Mouse (Mus musculus) small intestine, adult 2 months (tissue): ENCODE results near the gene Lhfpl2. TPM values are rescaled to one million over a fixed set of nuclear protein-coding genes. Genes with fewer than 3 reads are reported as not detected.

ENCODE experiments used
- H3K27ac ChIP-seq: fragments of 200-500 bp; 2 replicates; pipeline ENCODE4 v1.5.1; 2012; ENCODE audit warnings: low read depth, low read length, control low read depth, inconsistent platforms; ENCODE audit not compliant: insufficient read depth
- H3K27me3 ChIP-seq: fragments of 200-500 bp; 2 replicates; pipeline ENCODE4 v1.6.1; 2012; ENCODE audit warnings: mild to moderate bottlenecking, moderate library complexity, low read length, inconsistent platforms; ENCODE audit not compliant: control insufficient read depth, insufficient read depth
- H3K36me3 ChIP-seq: fragments of 200-500 bp; 2 replicates; pipeline ENCODE4 v1.6.1; 2012; ENCODE audit warnings: mild to moderate bottlenecking, low read length, control low read depth, inconsistent platforms; ENCODE audit not compliant: control insufficient read depth, insufficient read depth
- H3K4me1 ChIP-seq: fragments of 200-500 bp; 2 replicates; pipeline ENCODE4 v1.6.1; 2012; ENCODE audit warnings: low read length, inconsistent platforms, mixed read lengths; ENCODE audit not compliant: control insufficient read depth, insufficient read depth, insufficient read length
- H3K4me3 ChIP-seq: fragments of 200-500 bp; 2 replicates; pipeline ENCODE4 v1.5.1; 2012; ENCODE audit warnings: low read depth, mild to moderate bottlenecking, control low read depth, inconsistent platforms, low read length, moderate library complexity
- CTCF ChIP-seq: fragments of 200-500 bp; IDR thresholded peaks from 2 replicates; pipeline ENCODE4 v1.5.1; 2012; ENCODE audit warnings: low read depth, mild to moderate bottlenecking, control low read depth, inconsistent platforms, low read length, moderate library complexity, mixed read lengths; ENCODE audit not compliant: insufficient replicate concordance, insufficient read length; ENCODE audit errors: extremely low read depth
- POLR2A ChIP-seq: fragments of 200-500 bp; IDR thresholded peaks from 2 replicates; pipeline ENCODE4 v1.6.1; 2012; ENCODE audit warnings: low read depth, mild to moderate bottlenecking, control low read depth, inconsistent platforms, low read length, moderate library complexity
- WGBS: fragments of 180-500 bp; shearing (Covaris S2); methylation state at CpG from one replicate; pipeline ENCODE4 v1.1.7; 2018; 5-methylcytosine and 5-hydroxymethylcytosine counted together
- polyA plus RNA-seq: library from polyadenylated mRNA; depleted of rRNA; stranded (reverse); fragments of >200 nt; gene quantifications from 2 replicates; pipeline ENCODE4 v1.2.3, GENCODE M21; 2012

The Lhfpl2 gene
- polyA plus RNA-seq, 1 experiment = 71.0 TPM

DNA sequence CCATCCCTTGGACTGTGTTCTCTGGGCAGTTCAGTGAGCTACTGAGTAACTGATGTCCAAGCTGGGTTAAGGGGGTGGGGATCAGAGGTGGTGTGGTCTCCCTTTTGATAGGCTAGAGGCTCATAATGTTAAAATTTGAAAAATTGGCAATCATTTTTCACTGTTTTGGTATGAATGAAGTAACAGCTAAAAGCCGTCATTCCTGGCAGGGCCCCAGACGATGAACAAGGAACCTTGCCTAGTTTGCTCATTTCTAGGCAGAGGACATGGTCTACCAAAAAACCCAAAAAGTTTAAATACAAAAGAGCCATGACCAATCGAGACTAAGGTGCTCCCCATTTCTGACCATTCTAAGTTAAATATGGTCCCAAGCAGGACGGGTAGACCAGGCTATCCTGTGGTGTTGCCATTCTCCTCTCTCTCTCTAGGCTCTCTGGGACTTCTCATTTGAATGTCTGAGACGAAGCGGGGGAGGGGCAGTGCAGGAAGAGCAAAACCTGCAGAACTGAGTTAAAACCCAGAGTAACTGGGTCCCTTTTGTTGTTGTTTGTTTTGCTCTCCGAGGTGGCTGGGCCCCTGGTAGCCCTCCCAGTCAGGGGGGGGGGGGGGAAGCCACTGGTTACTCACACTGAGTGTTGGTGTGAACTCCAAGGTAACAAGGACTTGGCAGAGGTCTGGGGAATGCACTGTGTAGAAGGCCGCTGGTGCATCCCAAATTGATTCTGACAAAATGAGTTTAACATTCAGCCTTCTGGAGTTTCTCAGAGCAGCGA lies 98.2 kb downstream of the Lhfpl2 start:
- no peak overlapping the region for H3K4me3 ChIP-seq
- peaks cover 15% of the 10 kb centered on the region for H3K4me1 ChIP-seq
- H3K27ac ChIP-seq = no peak overlapping the region
- TF ChIP-seq POLR2A = no peak
- TF ChIP-seq CTCF = no peak
- no peaks in the 10 kb centered on the region for H3K27me3 ChIP-seq
- 80% methylated on average over 9 of the region's 9 CpGs for WGBS
- no peaks in the 10 kb centered on the region for H3K36me3 ChIP-seq

DNA sequence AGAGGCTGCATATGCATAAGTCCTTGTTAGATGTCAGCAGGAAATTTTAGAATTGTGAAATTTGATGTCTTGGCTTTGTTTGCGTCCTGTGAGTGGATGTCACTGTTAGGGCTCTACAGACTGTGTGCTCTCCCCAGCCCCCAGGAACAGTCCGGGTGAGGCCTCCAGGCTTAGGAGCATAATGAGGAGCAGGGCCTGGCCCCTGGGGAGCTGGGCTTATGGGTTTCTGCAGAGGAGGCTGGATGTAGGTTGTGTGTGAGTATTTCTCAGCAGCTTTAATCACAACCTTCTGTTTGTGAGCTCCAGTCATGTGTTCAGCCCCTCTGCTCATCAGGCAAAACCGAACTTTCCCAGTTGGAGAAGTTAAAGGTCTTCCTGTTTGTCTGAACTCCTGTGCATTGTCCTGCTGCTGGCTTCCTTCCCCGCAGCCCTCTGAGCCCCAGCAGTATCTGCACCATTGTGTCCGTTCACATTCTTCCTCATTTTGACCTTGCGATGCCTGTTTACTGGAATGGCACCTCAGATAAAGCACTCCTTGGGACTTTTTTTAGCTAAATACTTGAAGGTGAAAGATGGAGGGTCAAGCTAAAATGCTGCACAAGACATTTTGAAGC lies 101.4 kb downstream of the Lhfpl2 start:
- Histone ChIP-seq H3K27ac (peak overlapping the region; percentile 96), H3K36me3 (no peaks in the 10 kb centered on the region), H3K4me1 (peaks cover 31% of the 10 kb centered on the region), H3K27me3 (no peaks in the 10 kb centered on the region), H3K4me3 (no peak overlapping the region)
- TF ChIP-seq POLR2A (no peak), CTCF (no peak)
- WGBS = 65% methylated on average over 6 of the region's 6 CpGs

DNA sequence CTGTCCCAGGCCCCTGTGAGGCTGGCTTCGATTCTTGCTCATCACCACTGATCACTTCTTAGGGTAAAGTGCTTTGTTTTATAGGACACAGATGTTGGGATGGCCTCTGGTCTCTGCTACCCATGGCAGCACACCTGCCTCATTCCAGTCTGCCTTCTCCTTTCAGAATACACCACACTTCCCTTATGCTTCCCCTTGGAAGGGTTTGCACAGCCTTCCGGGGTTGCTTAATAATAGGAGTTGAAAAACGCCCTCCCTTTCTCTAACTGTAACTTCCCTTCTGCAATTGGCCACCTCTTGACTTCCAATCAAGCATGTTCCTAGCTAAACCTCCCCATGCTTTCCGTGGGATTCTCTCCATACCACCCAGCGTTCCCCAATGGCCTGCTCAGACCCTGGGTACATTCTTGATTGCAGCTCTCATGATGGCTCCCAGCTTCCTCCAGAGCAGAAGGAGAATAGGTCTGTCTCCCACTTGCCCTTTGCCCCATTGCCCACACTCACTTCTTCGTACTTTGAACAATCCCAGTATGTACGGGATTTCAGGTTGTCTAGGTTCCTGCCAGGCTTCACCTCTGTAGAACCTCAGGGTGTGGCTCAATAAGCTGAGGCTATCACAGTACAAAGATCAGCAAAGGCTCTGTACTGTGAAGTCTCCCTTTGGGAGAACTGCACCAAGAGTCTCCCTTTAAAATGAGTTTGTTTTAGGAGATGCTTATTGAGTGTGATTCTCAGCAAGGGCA lies 102.1 kb downstream of the Lhfpl2 start:
- WGBS = 31% methylated on average over 7 of the region's 7 CpGs
- no peaks in the 10 kb centered on the region for H3K27me3 ChIP-seq
- H3K4me3 ChIP-seq = peak overlapping the region; percentile 15; the same call in 1 of the 2 replicates
- no peaks in the 10 kb centered on the region for H3K36me3 ChIP-seq
- H3K4me1 ChIP-seq = peaks cover 33% of the 10 kb centered on the region
- H3K27ac ChIP-seq = peak overlapping the region; percentile 96
- TF ChIP-seq POLR2A (no peak), CTCF (no peak)

DNA sequence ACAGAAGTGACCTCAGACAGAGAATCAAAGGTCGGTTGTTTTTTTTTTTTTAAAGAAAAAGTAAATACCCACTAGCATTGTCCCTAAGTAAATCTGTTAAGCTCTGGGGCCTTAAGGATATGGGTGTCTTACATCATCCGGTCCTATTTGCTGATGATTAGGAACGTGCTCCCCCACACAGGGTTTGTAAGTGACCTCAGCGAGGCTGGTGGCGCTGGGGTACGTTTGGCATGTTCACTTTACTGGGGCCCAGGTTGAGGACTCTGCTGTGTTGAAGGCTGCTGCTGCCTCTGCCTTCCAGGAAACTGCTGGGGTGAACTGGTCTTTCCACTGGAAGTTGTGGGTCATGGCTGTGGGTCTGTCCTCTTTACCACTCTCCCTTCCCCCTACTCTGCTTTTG lies 106.9 kb downstream of the Lhfpl2 start:
- H3K4me1 ChIP-seq = peaks cover 26% of the 10 kb centered on the region
- H3K36me3 ChIP-seq = no peaks in the 10 kb centered on the region
- H3K4me3 ChIP-seq = no peak overlapping the region
- 59% methylated on average over 6 of the region's 6 CpGs for WGBS
- peak overlapping the region; percentile 20; the same call in 1 of the 2 replicates for H3K27ac ChIP-seq
- TF ChIP-seq POLR2A = no peak
- no peak for TF ChIP-seq CTCF
- H3K27me3 ChIP-seq = no peaks in the 10 kb centered on the region

DNA sequence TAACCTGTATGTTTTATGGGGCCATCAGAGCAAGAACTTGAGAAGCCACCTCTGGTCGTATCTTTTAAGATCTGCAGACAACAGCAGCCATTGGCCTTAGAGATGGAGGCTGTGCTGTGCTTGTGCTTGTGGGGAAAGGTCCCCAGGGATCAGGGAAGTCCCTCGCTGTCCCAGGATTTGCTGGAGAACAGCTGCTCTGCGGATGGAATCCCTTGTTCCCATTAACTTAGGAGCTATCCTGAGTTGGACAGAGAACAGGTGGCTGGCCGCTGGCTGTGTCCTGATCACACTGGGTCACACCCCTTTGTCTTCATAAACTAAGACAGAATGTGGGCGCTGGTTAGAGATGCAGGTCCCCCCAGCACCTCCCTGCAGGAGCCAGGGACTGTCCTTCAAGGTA lies 110.7 kb downstream of the Lhfpl2 start:
- no peak overlapping the region for H3K4me3 ChIP-seq
- peaks cover 15% of the 10 kb centered on the region for H3K4me1 ChIP-seq
- 84% methylated on average over 5 of the region's 5 CpGs for WGBS
- H3K36me3 ChIP-seq = no peaks in the 10 kb centered on the region
- H3K27ac ChIP-seq = no peak overlapping the region
- no peaks in the 10 kb centered on the region for H3K27me3 ChIP-seq
- no peak for TF ChIP-seq POLR2A

DNA sequence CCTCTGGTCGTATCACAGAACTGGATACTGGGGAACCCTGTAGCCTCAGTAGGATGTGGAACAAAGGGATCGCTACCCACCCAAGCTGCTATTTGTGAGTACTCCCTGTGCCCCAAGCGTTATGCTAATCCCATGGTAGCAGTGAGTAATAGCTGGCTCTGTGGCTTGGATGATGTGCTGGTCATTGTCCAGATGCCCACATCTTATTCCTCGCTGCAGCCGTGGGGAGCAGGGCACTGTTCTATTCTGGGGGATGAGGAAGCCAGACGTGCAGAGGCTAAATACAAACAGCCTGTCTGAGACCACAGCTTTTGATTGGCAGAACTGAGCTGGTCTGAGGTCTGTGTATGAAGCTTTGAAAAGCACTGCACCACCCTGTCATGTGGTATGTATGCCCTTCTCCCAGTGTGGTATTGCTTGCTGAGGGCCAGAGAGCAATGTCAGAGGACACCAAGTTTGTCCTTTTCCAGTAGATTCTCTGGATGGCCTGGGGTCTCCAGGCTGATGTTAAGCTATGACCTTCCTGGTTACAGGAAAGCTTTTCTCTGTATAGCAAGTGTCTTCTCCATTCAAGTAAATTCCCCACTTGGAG lies 111.8 kb downstream of the Lhfpl2 start:
- TF ChIP-seq POLR2A = no peak
- TF ChIP-seq CTCF = no peak
- Histone ChIP-seq H3K4me3 (no peak overlapping the region), H3K4me1 (peaks cover 17% of the 10 kb centered on the region), H3K27ac (no peak overlapping the region), H3K27me3 (no peaks in the 10 kb centered on the region), H3K36me3 (no peaks in the 10 kb centered on the region)
- 86% methylated on average over 6 of the region's 6 CpGs for WGBS

DNA sequence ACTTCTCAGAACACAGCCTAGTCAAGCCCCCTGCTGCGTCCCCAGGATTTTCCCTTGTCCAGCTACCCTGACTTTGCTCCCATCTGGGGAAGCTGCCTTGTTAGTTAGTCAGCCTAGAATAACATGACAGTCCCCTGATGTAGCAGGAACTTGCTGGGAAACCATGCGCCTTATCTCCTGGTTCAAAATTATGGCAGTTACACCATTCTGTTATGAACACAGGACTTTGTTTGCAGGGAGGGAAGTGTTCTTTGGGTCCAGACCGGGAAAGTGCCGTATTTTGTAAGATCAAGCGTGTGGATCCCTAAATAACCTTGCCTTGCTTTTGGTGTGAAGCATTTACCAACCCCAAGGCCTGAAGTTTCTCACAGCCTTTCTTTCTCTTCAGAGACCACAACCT lies 114.0 kb downstream of the Lhfpl2 start:
- Histone ChIP-seq H3K27ac (no peak overlapping the region), H3K36me3 (no peaks in the 10 kb centered on the region), H3K27me3 (no peaks in the 10 kb centered on the region), H3K4me1 (peaks cover 14% of the 10 kb centered on the region), H3K4me3 (no peak overlapping the region)
- TF ChIP-seq POLR2A (no peak), CTCF (no peak)
- 53% methylated on average over 5 of the region's 5 CpGs for WGBS
